Mouse (Mus musculus): ENCODE measurements around the gene H2-D1. TPM values are rescaled to one million over a fixed set of nuclear protein-coding genes. Genes with fewer than 3 reads are reported as not detected.

Gene H2-D1
- polyA plus RNA-seq, 1 experiment from 2014 or later: 579 TPM

DNA sequence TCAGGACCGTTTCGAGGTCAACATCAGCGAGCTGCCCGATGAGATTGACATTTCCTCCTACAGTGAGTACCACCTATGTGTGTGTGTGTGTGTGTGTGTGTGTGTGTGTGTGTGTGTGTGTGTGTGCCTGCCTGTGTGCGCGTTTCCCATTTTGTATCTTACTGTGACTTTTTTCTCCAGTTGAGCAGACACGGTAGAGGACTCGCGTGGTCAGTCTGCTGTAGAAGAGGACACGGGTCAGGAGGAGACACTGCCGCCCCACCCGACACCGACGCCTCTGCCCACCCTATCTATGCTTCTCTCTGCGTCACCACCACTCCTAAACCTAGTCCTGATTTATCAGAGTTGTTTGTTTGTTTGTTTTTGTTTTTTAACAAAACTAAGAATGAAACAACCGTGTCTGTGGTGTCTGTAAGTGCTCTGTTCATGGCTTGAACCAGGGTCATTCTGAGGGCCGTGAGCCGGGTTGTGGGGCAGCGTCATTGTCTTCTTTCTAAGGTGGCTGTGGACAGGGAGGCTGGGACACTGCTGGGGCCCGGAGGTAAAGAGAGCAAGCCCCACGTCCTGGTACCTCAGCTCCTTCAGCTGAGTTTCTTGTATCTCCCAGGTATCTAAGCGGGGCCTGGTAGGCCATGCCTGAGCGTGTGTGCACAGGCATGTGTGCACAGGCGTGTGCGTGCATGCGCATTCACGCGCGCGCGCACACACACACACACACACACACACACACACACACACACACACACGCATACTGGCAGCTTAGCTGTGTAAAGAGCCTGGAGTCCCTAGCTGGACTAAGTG, 9.0 kb upstream of the H2-D1 start:
- H3K4me1 ChIP-seq (ENCODE audit: insufficient read depth, low read depth, low read length): no peaks in the 10 kb centered on the region
- H3K4me3 ChIP-seq (ENCODE audit: low read depth, low read length): no peak overlapping the region
- DNase-seq (ENCODE audit: low spot score) (no peak), ATAC-seq (no peak)
- no peaks in the 10 kb centered on the region for H3K9me3 ChIP-seq (ENCODE audit: low read length)
- no peak overlapping the region for H3K4me2 ChIP-seq (replicated peaks; ENCODE audit: low read depth, low read length)
- no peak overlapping the region for H3K27ac ChIP-seq (ENCODE audit: low read length)
- H3K36me3 ChIP-seq (ENCODE audit: insufficient read depth, low read length): peaks cover 28% of the 10 kb centered on the region
- 81% methylated on average over 30 of the region's 32 CpGs for WGBS
- no peak overlapping the region for H3K9ac ChIP-seq (replicated peaks; ENCODE audit: low read depth)
- no peak for TF ChIP-seq CTCF (IDR thresholded peaks at IDR 0.05)
- TF ChIP-seq EP300 (IDR thresholded peaks at IDR 0.05): no peak
- no peaks in the 10 kb centered on the region for H3K27me3 ChIP-seq (replicated peaks; ENCODE audit: insufficient read depth, low read length)

DNA sequence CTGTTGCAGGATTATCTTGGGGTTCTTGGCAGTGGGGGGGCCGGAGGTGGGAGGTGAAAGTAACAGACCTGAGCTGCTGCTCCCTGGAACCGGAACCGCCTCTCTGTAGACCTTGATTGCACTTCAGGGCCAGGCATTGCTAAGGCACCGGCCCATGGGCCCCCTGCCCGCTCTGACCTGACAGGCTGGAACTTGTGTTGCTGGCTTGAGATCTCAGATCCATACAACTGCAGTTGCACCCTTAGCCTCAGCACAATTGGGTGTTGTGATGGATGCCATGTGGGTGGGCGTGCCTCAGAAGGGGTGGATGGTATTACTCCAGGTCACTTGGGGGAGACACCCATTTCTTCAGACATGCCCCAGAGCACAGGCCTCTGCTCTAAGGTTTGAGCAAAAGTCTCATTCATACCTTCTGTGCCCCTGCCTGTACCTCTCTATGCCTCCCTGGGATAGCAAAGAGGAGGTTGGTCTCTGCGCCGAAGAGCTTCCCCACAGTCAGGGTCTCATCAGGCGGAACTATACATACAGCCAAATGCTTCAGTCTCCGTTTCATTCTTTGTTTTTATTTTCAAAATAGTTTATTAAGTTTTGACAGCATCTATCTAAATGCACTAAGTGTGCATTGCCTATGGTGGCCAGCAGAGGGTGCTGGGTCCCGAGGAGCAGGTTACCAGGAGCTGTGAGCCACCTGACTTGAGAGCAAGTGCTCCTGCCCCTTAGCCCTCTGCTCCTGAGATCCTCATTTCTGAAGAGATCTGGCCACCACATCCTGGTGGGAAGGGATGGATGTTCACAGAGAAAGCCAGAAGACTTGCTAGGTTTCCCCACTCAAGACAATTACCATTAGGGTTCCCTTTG, 8.1 kb upstream of the H2-D1 start:
- Histone ChIP-seq H3K9me3 (ENCODE audit: low read length) (no peaks in the 10 kb centered on the region), H3K9ac (replicated peaks; ENCODE audit: low read depth) (no peak overlapping the region), H3K27me3 (replicated peaks; ENCODE audit: insufficient read depth, low read length) (no peaks in the 10 kb centered on the region), H3K27ac (ENCODE audit: low read length) (no peak overlapping the region), H3K4me3 (ENCODE audit: low read depth, low read length) (no peak overlapping the region), H3K4me1 (ENCODE audit: insufficient read depth, low read depth, low read length) (no peaks in the 10 kb centered on the region), H3K4me2 (replicated peaks; ENCODE audit: low read depth, low read length) (no peak overlapping the region), H3K36me3 (ENCODE audit: insufficient read depth, low read length) (peaks cover 19% of the 10 kb centered on the region)
- 51% methylated on average over 11 of the region's 11 CpGs for WGBS
- TF ChIP-seq EP300 (IDR thresholded peaks at IDR 0.05): no peak
- peak; percentile 86 for TF ChIP-seq CTCF (IDR thresholded peaks at IDR 0.05)
- DNase-seq (ENCODE audit: low spot score) (peak; percentile 73), ATAC-seq (no peak)

DNA sequence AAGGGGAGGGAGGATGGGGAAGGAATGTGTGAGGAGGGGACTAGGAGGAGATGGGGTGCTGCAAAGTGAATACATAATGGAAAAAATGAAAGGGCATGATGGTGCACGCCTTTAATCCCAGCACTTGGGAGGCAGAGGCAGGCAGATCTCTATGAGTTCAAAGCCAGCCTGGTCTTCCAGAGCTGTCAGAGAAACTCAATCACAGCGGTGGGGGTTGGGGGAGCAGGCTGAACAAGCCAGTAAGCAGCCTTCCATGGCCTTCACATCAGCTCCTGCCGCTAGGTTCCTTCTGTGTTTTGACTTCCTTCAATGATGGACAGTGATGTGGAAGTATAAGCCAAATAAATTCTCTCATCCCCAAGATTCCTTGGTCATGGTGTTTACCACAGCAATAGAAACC, 7.2 kb upstream of the H2-D1 start:
- Histone ChIP-seq H3K36me3 (ENCODE audit: insufficient read depth, low read length) (peaks cover 11% of the 10 kb centered on the region; the same call in 1 of the 2 replicates), H3K4me1 (ENCODE audit: insufficient read depth, low read depth, low read length) (no peaks in the 10 kb centered on the region), H3K4me2 (replicated peaks; ENCODE audit: low read depth, low read length) (no peak overlapping the region), H3K27me3 (replicated peaks; ENCODE audit: insufficient read depth, low read length) (no peaks in the 10 kb centered on the region), H3K9me3 (ENCODE audit: low read length) (no peaks in the 10 kb centered on the region), H3K4me3 (ENCODE audit: low read depth, low read length) (no peak overlapping the region), H3K27ac (ENCODE audit: low read length) (no peak overlapping the region), H3K9ac (replicated peaks; ENCODE audit: low read depth) (no peak overlapping the region)
- DNase-seq (ENCODE audit: low spot score) (no peak), ATAC-seq (no peak)
- 64% methylated on average over 3 of the region's 3 CpGs for WGBS
- no peak for TF ChIP-seq CTCF (IDR thresholded peaks at IDR 0.05)
- TF ChIP-seq EP300 (IDR thresholded peaks at IDR 0.05): no peak

DNA sequence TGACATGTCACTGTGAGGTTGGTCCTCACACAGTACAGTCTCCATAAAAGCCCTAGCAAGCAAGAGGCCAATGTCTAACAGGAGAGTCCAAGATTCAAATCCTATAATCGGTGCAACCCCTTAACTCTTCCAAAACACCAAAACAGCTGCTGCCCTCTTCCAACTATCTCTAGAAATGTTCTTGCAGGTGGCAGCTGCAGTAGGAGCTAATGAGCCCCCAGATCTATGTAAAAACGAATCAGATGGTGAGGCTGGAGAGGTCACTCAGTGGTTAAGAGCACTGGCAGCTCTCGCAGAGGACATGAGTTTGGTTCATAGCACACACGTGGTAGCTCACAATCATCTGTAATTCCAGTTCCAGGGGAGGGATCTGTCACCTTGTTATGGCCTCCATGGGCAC, 6.8 kb upstream of the H2-D1 start:
- peaks cover 10% of the 10 kb centered on the region; the same call in 1 of the 2 replicates for H3K36me3 ChIP-seq (ENCODE audit: insufficient read depth, low read length)
- no peak overlapping the region for H3K4me2 ChIP-seq (replicated peaks; ENCODE audit: low read depth, low read length)
- no peak for DNase-seq (ENCODE audit: low spot score)
- no peaks in the 10 kb centered on the region for H3K9me3 ChIP-seq (ENCODE audit: low read length)
- H3K4me3 ChIP-seq (ENCODE audit: low read depth, low read length): no peak overlapping the region
- TF ChIP-seq CTCF (IDR thresholded peaks at IDR 0.05) (no peak), EP300 (IDR thresholded peaks at IDR 0.05) (no peak)
- no peak for ATAC-seq
- H3K4me1 ChIP-seq (ENCODE audit: insufficient read depth, low read depth, low read length): no peaks in the 10 kb centered on the region
- WGBS: 54% methylated on average over 4 of the region's 4 CpGs
- H3K9ac ChIP-seq (replicated peaks; ENCODE audit: low read depth): no peak overlapping the region
- no peak overlapping the region for H3K27ac ChIP-seq (ENCODE audit: low read length)
- H3K27me3 ChIP-seq (replicated peaks; ENCODE audit: insufficient read depth, low read length): no peaks in the 10 kb centered on the region

DNA sequence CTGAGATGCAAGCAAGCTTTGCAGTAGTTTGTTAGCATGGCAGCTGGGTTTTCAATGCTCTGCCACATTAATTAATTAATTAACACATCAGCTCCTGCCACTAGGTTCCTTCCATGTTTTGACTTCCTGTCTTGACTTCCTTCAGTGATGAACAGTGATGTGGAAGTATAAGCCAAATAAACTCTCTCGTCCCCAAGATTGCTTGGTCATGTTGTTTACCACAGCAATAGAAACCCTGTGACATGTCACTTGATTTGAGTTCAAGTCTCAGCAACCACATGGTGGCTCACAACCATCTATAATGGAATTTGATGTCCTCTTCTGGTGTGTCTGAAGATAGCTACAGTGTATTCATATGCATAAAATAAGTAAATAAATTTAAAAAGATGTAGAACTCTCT, 5.2 kb upstream of the H2-D1 start:
- TF ChIP-seq EP300 (IDR thresholded peaks at IDR 0.05) (no peak), CTCF (IDR thresholded peaks at IDR 0.05) (no peak)
- H3K9me3 ChIP-seq (ENCODE audit: low read length): no peaks in the 10 kb centered on the region
- no peak overlapping the region for H3K9ac ChIP-seq (replicated peaks; ENCODE audit: low read depth)
- H3K27me3 ChIP-seq (replicated peaks; ENCODE audit: insufficient read depth, low read length): no peaks in the 10 kb centered on the region
- no peak overlapping the region for H3K4me3 ChIP-seq (ENCODE audit: low read depth, low read length)
- WGBS: 41% methylated on average over 1 of the region's 1 CpGs
- no peak overlapping the region for H3K27ac ChIP-seq (ENCODE audit: low read length)
- no peak overlapping the region for H3K4me2 ChIP-seq (replicated peaks; ENCODE audit: low read depth, low read length)
- no peak for ATAC-seq
- DNase-seq (ENCODE audit: low spot score): no peak
- H3K4me1 ChIP-seq (ENCODE audit: insufficient read depth, low read depth, low read length): no peaks in the 10 kb centered on the region; the same call in 1 of the 2 replicates
- peaks cover 10% of the 10 kb centered on the region; the same call in 1 of the 2 replicates for H3K36me3 ChIP-seq (ENCODE audit: insufficient read depth, low read length)

DNA sequence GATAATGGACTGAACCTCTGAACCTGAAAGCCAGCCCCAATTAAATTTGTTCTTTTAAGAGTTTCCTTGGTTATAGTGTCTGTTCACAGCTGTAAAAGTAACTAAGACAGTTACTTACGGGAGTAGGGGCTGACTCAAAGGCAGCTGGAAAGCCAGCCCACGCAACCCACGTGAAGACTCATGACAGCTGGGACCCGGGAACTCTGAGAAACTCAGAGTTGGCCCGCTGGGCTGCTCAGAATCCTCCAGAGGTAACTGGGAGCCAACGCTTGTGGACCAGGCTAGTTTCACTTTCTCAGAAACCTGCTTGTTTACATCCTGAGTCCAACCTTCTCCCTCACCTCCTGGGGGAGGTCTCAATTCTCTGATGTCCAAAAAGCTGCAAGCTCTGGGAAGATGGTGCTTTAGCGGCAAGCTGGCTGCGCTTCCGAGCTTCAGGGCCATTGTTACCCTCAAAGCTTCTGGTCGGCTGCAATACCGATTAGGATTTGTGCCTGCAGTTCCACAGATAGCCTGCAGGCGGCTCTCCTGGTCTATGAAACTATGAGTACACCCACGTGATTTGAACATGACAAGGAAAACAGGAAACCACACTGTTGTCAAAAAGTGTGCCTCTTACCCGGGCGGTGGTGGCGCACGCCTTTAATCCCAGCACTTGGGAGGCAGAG, 4.6 kb upstream of the H2-D1 start:
- DNase-seq (ENCODE audit: low spot score) (peak; percentile 96), ATAC-seq (peak; percentile 38)
- H3K36me3 ChIP-seq (ENCODE audit: insufficient read depth, low read length): peaks cover 8% of the 10 kb centered on the region; the same call in 1 of the 2 replicates
- H3K4me2 ChIP-seq (replicated peaks; ENCODE audit: low read depth, low read length): peak overlapping the region; percentile 56
- TF ChIP-seq CTCF (IDR thresholded peaks at IDR 0.05): peak; percentile 95
- TF ChIP-seq EP300 (IDR thresholded peaks at IDR 0.05): peak; percentile 46; the same call in 1 of the 2 replicates
- no peaks in the 10 kb centered on the region for H3K9me3 ChIP-seq (ENCODE audit: low read length)
- H3K27ac ChIP-seq (ENCODE audit: low read length): 0 out of 2 replicates have a peak overlapping the region, but pooled peaks have one; percentile 32
- H3K4me3 ChIP-seq (ENCODE audit: low read depth, low read length): peak overlapping the region; percentile 27
- H3K4me1 ChIP-seq (ENCODE audit: insufficient read depth, low read depth, low read length): no peaks in the 10 kb centered on the region; the same call in 1 of the 2 replicates
- 0 out of 2 replicates have a peak overlapping the region, but pooled peaks have one; percentile 32 for H3K9ac ChIP-seq (replicated peaks; ENCODE audit: low read depth)
- H3K27me3 ChIP-seq (replicated peaks; ENCODE audit: insufficient read depth, low read length): no peaks in the 10 kb centered on the region
- 11% methylated on average over 17 of the region's 17 CpGs for WGBS
